Mouse (Mus musculus) stomach, postnatal 0 days (tissue): ENCODE measurements around the gene Clnk.

Source experiments
- CTCF ChIP-seq: IDR thresholded peaks from 2 replicates; pipeline ENCODE4 v1.5.1; 2016; ENCODE audit warnings: antibody characterized with exemption, low read depth, mild to moderate bottlenecking, moderate library complexity
- EP300 ChIP-seq: optimal IDR thresholded peaks from 2 replicates; pipeline ENCODE3; 2016; ENCODE audit warnings: antibody characterized with exemption

DNA sequence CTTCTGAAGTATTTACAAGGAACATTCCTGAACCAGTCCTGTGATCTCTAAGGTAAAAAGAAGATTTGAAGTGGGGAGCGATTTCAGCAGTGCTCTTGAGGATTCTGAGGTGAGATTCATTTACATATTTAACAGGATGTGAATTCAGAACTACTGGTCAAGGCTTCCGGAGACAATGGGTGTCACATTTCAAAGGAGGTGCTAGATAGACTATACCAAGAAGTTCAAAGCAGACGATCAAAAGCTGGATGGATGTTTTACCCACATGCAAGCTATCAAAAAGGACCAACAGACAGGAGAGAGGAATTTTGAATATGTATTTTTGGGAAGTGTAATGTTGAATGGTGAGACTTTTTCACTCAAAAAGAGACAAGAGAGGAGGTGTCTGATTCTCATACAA is 28.7 kb upstream of the Clnk start:
- no peak for TF ChIP-seq CTCF
- no peak for TF ChIP-seq EP300
